Mouse (Mus musculus): ENCODE results near the gene Ccdc74a.

GRCm38 (mm10) chr16:17647156-17647555, 886 bp downstream of the Ccdc74a start:
- TF ChIP-seq POLR2A (IDR thresholded peaks at IDR 0.05; ENCODE audit: insufficient read depth, low read length), result no peak
- no peak for TF ChIP-seq CTCF (IDR thresholded peaks at IDR 0.05; ENCODE audit: low read depth, low read length)
